Mouse (Mus musculus) midbrain, embryonic 15.5 days (tissue): ENCODE results near the gene Gm37240. TPM values are rescaled to one million over a fixed set of nuclear protein-coding genes. Genes with fewer than 3 reads are reported as not detected.

Source experiments
- ATAC-seq: fragments of 200-750 bp; cut with Nextera tagmentation; replicated peaks from 2 replicates; pipeline ENCODE4 v1.8.0; 2017; ENCODE audit warnings: moderate TSS enrichment
- H3K27ac ChIP-seq: fragments of 300-500 bp; sonication (generic); 2 replicates; pipeline ENCODE4 v1.5.1; 2015; ENCODE audit warnings: mild to moderate bottlenecking, inconsistent platforms
- H3K27me3 ChIP-seq: fragments of 300-500 bp; sonication (generic); replicated peaks from 2 replicates; pipeline ENCODE4 v1.6.1; 2015; ENCODE audit warnings: inconsistent platforms
- H3K36me3 ChIP-seq: fragments of 300-500 bp; sonication (generic); replicated peaks from 2 replicates; pipeline ENCODE4 v1.6.1; 2015; ENCODE audit warnings: inconsistent platforms
- H3K4me1 ChIP-seq: fragments of 300-500 bp; sonication (generic); 2 replicates; pipeline ENCODE4 v1.6.1; 2015; ENCODE audit warnings: inconsistent platforms
- H3K4me2 ChIP-seq: fragments of 300-500 bp; sonication (generic); 2 replicates; pipeline ENCODE4 v1.6.1; 2015; ENCODE audit warnings: inconsistent platforms, mild to moderate bottlenecking, moderate library complexity
- H3K4me3 ChIP-seq: fragments of 300-500 bp; sonication (generic); 2 replicates; pipeline ENCODE4 v1.5.1; 2015; ENCODE audit warnings: mild to moderate bottlenecking, inconsistent platforms
- H3K9ac ChIP-seq: fragments of 300-500 bp; sonication (generic); 2 replicates; pipeline ENCODE4 v1.6.1; 2015; ENCODE audit warnings: mild to moderate bottlenecking, inconsistent platforms
- H3K9me3 ChIP-seq: fragments of 300-500 bp; sonication (generic); 2 replicates; pipeline ENCODE4 v1.6.1; 2016; ENCODE audit warnings: inconsistent platforms
- WGBS: fragments of 180-500 bp; shearing (Covaris S2); methylation state at CpG from one replicate; pipeline ENCODE4 v1.1.7; 2015; ENCODE audit warnings: mixed read lengths; 5-methylcytosine and 5-hydroxymethylcytosine counted together
- polyA plus RNA-seq: library from polyadenylated mRNA; unstranded; fragments of >200 nt; fragmentation: Nextera tagmentation; extraction: Ambion mirVana; gene quantifications from 2 replicates; pipeline ENCODE4 v1.2.1, GENCODE M21; 2015

The Gm37240 gene
- polyA plus RNA-seq, 1 experiment from 2014 or later: 0.40 TPM

DNA sequence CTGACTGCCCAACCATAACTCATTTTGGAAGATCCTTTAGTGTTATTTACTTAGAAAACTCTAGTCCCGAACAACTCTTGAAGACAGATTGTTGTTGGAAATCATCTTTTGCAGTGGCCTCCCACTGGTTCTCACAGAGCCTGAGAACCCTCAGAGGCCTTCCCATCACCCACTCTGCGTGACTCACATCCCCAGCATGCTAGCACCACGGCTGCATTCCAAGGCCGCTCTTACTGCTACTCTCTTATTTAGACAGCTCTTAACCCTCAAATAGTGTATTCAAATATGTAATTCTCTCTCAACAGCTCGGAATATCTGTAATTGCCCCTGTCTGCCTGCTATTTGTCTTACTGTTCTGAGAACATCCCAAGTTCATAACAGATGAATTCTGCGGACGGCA lies 73.1 kb downstream of the Gm37240 start:
- Histone ChIP-seq H3K27ac (no peak overlapping the region), H3K36me3 (no peaks in the 10 kb centered on the region), H3K4me1 (no peaks in the 10 kb centered on the region), H3K9me3 (no peaks in the 10 kb centered on the region), H3K27me3 (no peaks in the 10 kb centered on the region), H3K4me3 (no peak overlapping the region), H3K9ac (no peak overlapping the region), H3K4me2 (no peak overlapping the region)
- ATAC-seq: no peak
- WGBS: 73% methylated on average over 7 of the region's 7 CpGs

- Histone ChIP-seq H3K4me3 (no peak overlapping the region), H3K9me3 (no peaks in the 10 kb centered on the region), H3K27ac (no peak overlapping the region), H3K9ac (no peak overlapping the region), H3K4me2 (no peak overlapping the region), H3K27me3 (no peaks in the 10 kb centered on the region), H3K36me3 (no peaks in the 10 kb centered on the region), H3K4me1 (no peaks in the 10 kb centered on the region)
- no peak for ATAC-seq
- 76% methylated on average over 4 of the region's 4 CpGs for WGBS
Measured at GRCm38 (mm10) chr3:85813101-85814014, 74.0 kb downstream of the Gm37240 start.

GRCm38 (mm10) chr3:85812010-85812409 lies 75.3 kb downstream of the Gm37240 start:
- H3K4me1 ChIP-seq: no peaks in the 10 kb centered on the region
- no peak overlapping the region for H3K9ac ChIP-seq
- H3K27ac ChIP-seq: no peak overlapping the region
- H3K27me3 ChIP-seq: no peaks in the 10 kb centered on the region
- H3K9me3 ChIP-seq: no peaks in the 10 kb centered on the region
- H3K4me2 ChIP-seq: no peak overlapping the region
- no peak overlapping the region for H3K4me3 ChIP-seq
- ATAC-seq: no peak
- no peaks in the 10 kb centered on the region for H3K36me3 ChIP-seq
- 98% methylated on average over 5 of the region's 5 CpGs for WGBS

DNA sequence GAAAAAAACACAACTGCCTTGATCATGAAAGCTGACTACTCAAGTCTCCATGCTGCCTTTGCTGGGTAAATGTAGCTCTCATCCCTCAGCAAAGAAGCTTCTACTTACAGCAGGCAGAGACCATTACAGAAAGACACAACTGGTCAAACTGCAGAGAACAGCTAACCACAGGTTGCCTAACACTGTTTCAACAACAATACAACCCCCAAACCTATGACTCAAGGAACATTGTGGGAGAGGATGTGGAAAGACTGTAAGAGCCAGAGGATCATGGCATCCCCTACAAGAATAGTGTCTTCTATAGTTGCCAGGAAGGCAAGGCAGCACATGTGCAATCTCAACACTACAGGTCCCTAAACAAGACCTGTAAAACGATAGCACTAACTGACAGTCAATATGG lies 94.2 kb downstream of the Gm37240 start:
- H3K9me3 ChIP-seq: no peaks in the 10 kb centered on the region

GRCm38 (mm10) chr3:85789748-85790147 lies 97.6 kb downstream of the Gm37240 start:
- no peak overlapping the region for H3K27ac ChIP-seq
- WGBS: 56% methylated on average over 4 of the region's 4 CpGs

More for the DNA sequence above, 94.2 kb downstream of the Gm37240 start:
- Histone ChIP-seq H3K9ac (no peak overlapping the region), H3K4me1 (no peaks in the 10 kb centered on the region), H3K36me3 (no peaks in the 10 kb centered on the region), H3K27ac (no peak overlapping the region), H3K27me3 (no peaks in the 10 kb centered on the region), H3K4me3 (no peak overlapping the region), H3K4me2 (no peak overlapping the region)
- ATAC-seq: no peak
- 67% methylated on average over 1 of the region's 1 CpGs for WGBS

DNA sequence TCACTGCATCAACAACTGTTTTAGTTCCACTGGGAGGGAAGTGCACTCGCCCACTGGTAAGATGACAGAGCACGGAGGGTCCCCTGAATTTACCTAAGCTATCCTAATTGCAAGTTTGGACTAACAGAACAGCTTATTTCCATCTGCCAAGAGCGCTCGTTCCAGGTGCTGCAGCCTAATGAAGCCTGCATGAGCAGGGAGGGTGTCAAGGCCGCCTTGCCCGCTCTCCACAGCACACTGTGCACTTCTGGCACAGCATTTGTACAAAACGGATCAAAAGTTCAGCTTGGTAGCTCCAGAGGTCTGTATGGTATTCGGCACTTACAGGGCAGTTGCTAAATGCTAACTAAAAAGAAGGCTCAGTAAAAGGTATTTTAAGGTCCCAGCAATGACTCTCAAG lies 100.8 kb downstream of the Gm37240 start:
- no peak for ATAC-seq
- Histone ChIP-seq H3K27me3 (no peaks in the 10 kb centered on the region), H3K4me2 (no peak overlapping the region), H3K36me3 (no peaks in the 10 kb centered on the region), H3K9me3 (no peaks in the 10 kb centered on the region), H3K4me3 (no peak overlapping the region), H3K9ac (no peak overlapping the region), H3K27ac (no peak overlapping the region), H3K4me1 (no peaks in the 10 kb centered on the region)
- WGBS: 72% methylated on average over 8 of the region's 8 CpGs

More at GRCm38 (mm10) chr3:85789748-85790147, 97.6 kb downstream of the Gm37240 start:
- Histone ChIP-seq H3K9ac (no peak overlapping the region), H3K27me3 (no peaks in the 10 kb centered on the region), H3K4me3 (no peak overlapping the region), H3K4me1 (no peaks in the 10 kb centered on the region), H3K36me3 (no peaks in the 10 kb centered on the region), H3K4me2 (no peak overlapping the region), H3K9me3 (no peaks in the 10 kb centered on the region)
- ATAC-seq: no peak

DNA sequence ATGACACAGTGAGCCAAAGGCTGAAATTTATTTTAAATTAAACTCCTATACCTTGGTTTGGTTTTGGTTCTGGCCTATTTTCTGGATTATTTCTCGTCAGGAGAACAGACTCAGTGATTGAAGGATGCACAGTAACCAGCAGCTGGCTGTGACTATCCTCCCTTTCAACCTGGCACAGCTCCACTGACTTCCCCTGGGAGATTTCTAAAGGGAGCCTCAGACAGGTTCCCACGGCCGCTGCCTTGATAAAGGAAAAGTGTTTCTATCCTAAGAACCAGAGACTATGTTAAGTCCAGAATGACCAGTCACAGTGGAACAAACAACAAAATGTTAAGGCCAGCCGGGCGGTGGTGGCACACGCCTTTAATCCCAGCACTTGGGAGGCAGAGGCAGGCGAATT lies 106.4 kb downstream of the Gm37240 start:
- Histone ChIP-seq H3K9me3 (no peaks in the 10 kb centered on the region), H3K4me3 (no peak overlapping the region), H3K27me3 (no peaks in the 10 kb centered on the region), H3K4me2 (no peak overlapping the region), H3K36me3 (no peaks in the 10 kb centered on the region), H3K27ac (no peak overlapping the region), H3K4me1 (no peaks in the 10 kb centered on the region; the same call in 1 of the 2 replicates), H3K9ac (no peak overlapping the region)
- no peak for ATAC-seq
- WGBS: 72% methylated on average over 7 of the region's 7 CpGs

GRCm38 (mm10) chr3:85780332-85780731 lies 107.0 kb downstream of the Gm37240 start:
- no peaks in the 10 kb centered on the region for H3K27me3 ChIP-seq
- H3K27ac ChIP-seq: no peak overlapping the region
- peak; percentile 66; the same call in 1 of the 2 replicates for ATAC-seq
- no peak overlapping the region for H3K9ac ChIP-seq
- WGBS: 34% methylated on average over 2 of the region's 2 CpGs
- no peak overlapping the region for H3K4me2 ChIP-seq
- no peak overlapping the region for H3K4me3 ChIP-seq
- H3K4me1 ChIP-seq: no peaks in the 10 kb centered on the region; the same call in 1 of the 2 replicates
- no peaks in the 10 kb centered on the region for H3K9me3 ChIP-seq
- no peaks in the 10 kb centered on the region for H3K36me3 ChIP-seq

GRCm38 (mm10) chr3:85777841-85778240 lies 109.5 kb downstream of the Gm37240 start:
- no peak for ATAC-seq
- H3K9me3 ChIP-seq: no peaks in the 10 kb centered on the region
- H3K27ac ChIP-seq: no peak overlapping the region
- H3K4me2 ChIP-seq: no peak overlapping the region
- H3K27me3 ChIP-seq: no peaks in the 10 kb centered on the region
- WGBS: 69% methylated on average over 2 of the region's 2 CpGs
- no peak overlapping the region for H3K4me3 ChIP-seq
- H3K36me3 ChIP-seq: no peaks in the 10 kb centered on the region
- H3K9ac ChIP-seq: no peak overlapping the region
- H3K4me1 ChIP-seq: no peaks in the 10 kb centered on the region; the same call in 1 of the 2 replicates

GRCm38 (mm10) chr3:85777356-85777755 lies 110.0 kb downstream of the Gm37240 start:
- H3K36me3 ChIP-seq: no peaks in the 10 kb centered on the region
- 81% methylated on average over 4 of the region's 4 CpGs for WGBS
- no peaks in the 10 kb centered on the region for H3K27me3 ChIP-seq
- no peaks in the 10 kb centered on the region; the same call in 1 of the 2 replicates for H3K4me1 ChIP-seq
- no peak for ATAC-seq
- no peak overlapping the region for H3K9ac ChIP-seq
- no peaks in the 10 kb centered on the region for H3K9me3 ChIP-seq
- no peak overlapping the region for H3K27ac ChIP-seq
- no peak overlapping the region for H3K4me2 ChIP-seq
- no peak overlapping the region for H3K4me3 ChIP-seq

GRCm38 (mm10) chr3:85776707-85777106 lies 110.6 kb downstream of the Gm37240 start:
- Histone ChIP-seq H3K27me3 (no peaks in the 10 kb centered on the region), H3K27ac (no peak overlapping the region), H3K4me2 (no peak overlapping the region), H3K36me3 (no peaks in the 10 kb centered on the region), H3K9ac (no peak overlapping the region), H3K9me3 (no peaks in the 10 kb centered on the region), H3K4me1 (no peaks in the 10 kb centered on the region; the same call in 1 of the 2 replicates), H3K4me3 (no peak overlapping the region)
- no peak for ATAC-seq
- WGBS: 78% methylated on average over 10 of the region's 10 CpGs

DNA sequence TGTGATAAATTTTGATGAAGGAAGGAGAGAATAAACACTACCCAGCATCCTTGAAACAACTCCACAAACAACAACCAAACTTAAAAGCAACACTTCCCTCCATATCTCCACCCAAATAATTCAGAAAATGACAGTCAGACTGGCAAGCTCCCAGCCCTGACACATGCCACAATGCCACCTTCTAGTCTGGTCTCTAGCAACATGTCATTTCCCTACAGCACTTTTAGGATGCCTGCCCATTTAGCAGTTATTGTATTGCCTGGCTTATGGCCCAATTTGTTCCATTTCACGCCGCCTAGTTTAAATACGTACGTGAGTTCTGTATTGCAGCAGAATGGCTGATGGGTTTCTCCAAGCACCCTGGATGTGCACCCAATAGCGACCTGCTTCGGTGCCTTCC lies 111.2 kb downstream of the Gm37240 start:
- no peak overlapping the region for H3K4me3 ChIP-seq
- no peaks in the 10 kb centered on the region for H3K9me3 ChIP-seq
- H3K9ac ChIP-seq: no peak overlapping the region
- no peaks in the 10 kb centered on the region for H3K27me3 ChIP-seq
- H3K27ac ChIP-seq: no peak overlapping the region
- no peak overlapping the region for H3K4me2 ChIP-seq
- no peak for ATAC-seq
- H3K36me3 ChIP-seq: no peaks in the 10 kb centered on the region
- WGBS: 78% methylated on average over 6 of the region's 6 CpGs
- H3K4me1 ChIP-seq: no peaks in the 10 kb centered on the region; the same call in 1 of the 2 replicates

DNA sequence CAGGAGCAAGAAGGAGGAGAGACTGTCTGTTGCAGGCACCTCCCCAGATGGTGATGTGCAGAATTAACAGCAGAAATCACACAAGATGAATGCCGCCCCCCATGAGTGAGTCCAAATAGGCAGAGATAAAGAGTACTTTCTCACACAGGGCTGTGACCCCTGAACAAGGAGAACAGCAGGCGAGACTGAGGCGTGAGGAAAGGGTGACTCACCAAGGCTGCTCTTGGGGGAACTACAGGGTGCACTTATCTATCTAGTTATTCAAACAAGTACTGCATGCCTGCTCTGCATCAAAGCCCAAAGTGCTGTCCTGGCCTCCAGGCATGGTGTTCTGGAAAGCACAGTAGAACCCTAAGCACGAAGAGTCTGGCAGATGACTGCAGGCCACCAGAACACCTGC lies 113.4 kb downstream of the Gm37240 start:
- H3K9me3 ChIP-seq: no peaks in the 10 kb centered on the region
- no peaks in the 10 kb centered on the region for H3K36me3 ChIP-seq
- H3K27ac ChIP-seq: no peak overlapping the region
- no peaks in the 10 kb centered on the region for H3K4me1 ChIP-seq
- no peak overlapping the region for H3K4me3 ChIP-seq
- no peak overlapping the region for H3K9ac ChIP-seq
- WGBS: 72% methylated on average over 4 of the region's 4 CpGs
- H3K27me3 ChIP-seq: no peaks in the 10 kb centered on the region
- H3K4me2 ChIP-seq: no peak overlapping the region
- no peak for ATAC-seq
